Mouse (Mus musculus) liver, embryonic 12.5 days (tissue): ENCODE results near the gene Sfxn2. TPM values are rescaled to one million over a fixed set of nuclear protein-coding genes. Genes with fewer than 3 reads are reported as not detected.

Experiments used
- ATAC-seq: fragments of 200-750 bp; cut with Nextera tagmentation; 2 replicates; pipeline ENCODE4 v1.8.0; 2017; ENCODE audit warnings: moderate number of reproducible peaks, mild to moderate bottlenecking, moderate library complexity
- H3K27ac ChIP-seq: fragments of 300-500 bp; sonication (generic); 2 replicates; pipeline ENCODE4 v1.5.1; 2016; ENCODE audit warnings: mild to moderate bottlenecking
- H3K27me3 ChIP-seq: fragments of 300-500 bp; sonication (generic); replicated peaks from 2 replicates; pipeline ENCODE4 v1.6.1; 2016; ENCODE audit warnings: mild to moderate bottlenecking, moderate library complexity
- H3K36me3 ChIP-seq: fragments of 300-500 bp; sonication (generic); 2 replicates; pipeline ENCODE4 v1.6.1; 2016; ENCODE audit warnings: mild to moderate bottlenecking, moderate library complexity
- H3K4me1 ChIP-seq: fragments of 300-500 bp; sonication (generic); 2 replicates; pipeline ENCODE4 v1.6.1; 2016
- H3K4me2 ChIP-seq: fragments of 300-500 bp; sonication (generic); 2 replicates; pipeline ENCODE4 v1.6.1; 2016; ENCODE audit warnings: mild to moderate bottlenecking, moderate library complexity
- H3K4me3 ChIP-seq: fragments of 300-500 bp; sonication (generic); 2 replicates; pipeline ENCODE4 v1.5.1; 2016; ENCODE audit warnings: mild to moderate bottlenecking, moderate library complexity
- H3K9ac ChIP-seq: fragments of 300-500 bp; sonication (generic); 2 replicates; pipeline ENCODE4 v1.6.1; 2016; ENCODE audit warnings: mild to moderate bottlenecking, moderate library complexity
- H3K9me3 ChIP-seq: fragments of 300-500 bp; sonication (generic); replicated peaks from 2 replicates; pipeline ENCODE4 v1.6.1; 2016; ENCODE audit warnings: mild to moderate bottlenecking, moderate library complexity
- WGBS: fragments of 180-500 bp; shearing (Covaris S2); methylation state at CpG from one replicate; pipeline ENCODE4 v1.1.7; 2016; ENCODE audit not compliant: insufficient replicate concordance; 5-methylcytosine and 5-hydroxymethylcytosine counted together
- polyA plus RNA-seq: library from polyadenylated mRNA; unstranded; fragments of >200 nt; fragmentation: Nextera tagmentation; extraction: Ambion mirVana; gene quantifications from 2 replicates; pipeline ENCODE4 v1.2.1, GENCODE M21; 2016

Sfxn2 gene
- polyA plus RNA-seq, 1 experiment from 2014 or later = 18.9 TPM

DNA sequence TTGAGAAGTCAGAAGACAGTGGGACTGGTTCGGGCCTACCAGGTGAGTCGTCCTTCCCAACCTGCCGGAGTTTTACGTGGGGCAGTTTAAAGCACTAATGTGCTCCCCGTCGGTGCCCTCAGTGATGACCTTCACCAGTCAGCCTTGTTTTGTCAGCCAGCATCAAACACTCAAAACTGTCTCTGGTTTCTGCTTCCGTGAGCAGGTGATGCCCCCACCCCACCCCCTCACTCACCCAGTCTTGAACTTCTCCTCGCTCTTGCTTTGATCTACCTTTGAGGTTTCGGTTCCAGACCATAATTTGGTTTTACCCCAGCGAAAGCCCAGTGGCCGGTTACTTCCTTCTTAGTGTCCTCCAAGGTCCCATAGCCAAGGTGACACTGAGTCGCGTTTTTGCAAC is 33.6 kb downstream of the Sfxn2 start:
- Histone ChIP-seq H3K4me3 (no peak overlapping the region), H3K27me3 (no peaks in the 10 kb centered on the region), H3K36me3 (peaks cover 49% of the 10 kb centered on the region), H3K9me3 (no peaks in the 10 kb centered on the region), H3K4me2 (no peak overlapping the region), H3K27ac (no peak overlapping the region), H3K4me1 (peaks cover 51% of the 10 kb centered on the region), H3K9ac (no peak overlapping the region)
- 80% methylated on average over 13 of the region's 13 CpGs for WGBS
- no peak for ATAC-seq

- no peaks in the 10 kb centered on the region for H3K27me3 ChIP-seq
- peaks cover 49% of the 10 kb centered on the region for H3K4me1 ChIP-seq
- H3K27ac ChIP-seq = no peak overlapping the region
- no peak overlapping the region for H3K4me2 ChIP-seq
- no peak for ATAC-seq
- no peak overlapping the region for H3K9ac ChIP-seq
- 37% methylated on average over 7 of the region's 7 CpGs for WGBS
- H3K4me3 ChIP-seq = no peak overlapping the region
- H3K9me3 ChIP-seq = no peaks in the 10 kb centered on the region
- peaks cover 53% of the 10 kb centered on the region for H3K36me3 ChIP-seq
Observed at GRCm38 (mm10) chr19:46607424-46607823, 34.3 kb downstream of the Sfxn2 start.

DNA sequence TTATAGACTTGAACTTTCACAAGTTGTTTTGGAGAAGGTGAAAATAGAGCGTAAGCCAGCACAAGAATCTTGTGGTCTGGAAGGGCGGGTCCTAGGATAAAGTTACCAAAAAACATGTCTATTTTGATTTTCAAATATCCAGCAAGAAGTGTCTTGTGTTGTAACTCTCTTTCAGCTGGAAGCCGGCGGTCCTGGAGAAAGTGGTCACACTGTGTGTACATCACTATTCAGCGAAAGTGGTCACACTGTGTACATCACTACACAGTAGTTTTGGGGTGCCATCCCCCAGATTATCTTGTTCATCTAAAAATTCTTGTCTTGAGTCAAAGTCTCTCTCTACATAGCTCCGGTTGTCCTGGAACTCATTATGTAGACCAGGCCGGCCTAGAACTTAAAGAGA is 35.0 kb downstream of the Sfxn2 start:
- no peak overlapping the region for H3K9ac ChIP-seq
- H3K36me3 ChIP-seq = peaks cover 57% of the 10 kb centered on the region
- WGBS = 90% methylated on average over 7 of the region's 7 CpGs
- H3K4me2 ChIP-seq = no peak overlapping the region
- peaks cover 50% of the 10 kb centered on the region for H3K4me1 ChIP-seq
- no peaks in the 10 kb centered on the region for H3K9me3 ChIP-seq
- no peak for ATAC-seq
- no peak overlapping the region for H3K4me3 ChIP-seq
- no peaks in the 10 kb centered on the region for H3K27me3 ChIP-seq
- no peak overlapping the region for H3K27ac ChIP-seq

- 71% methylated on average over 11 of the region's 11 CpGs for WGBS
- Histone ChIP-seq H3K4me3 (no peak overlapping the region), H3K4me2 (no peak overlapping the region), H3K36me3 (peaks cover 39% of the 10 kb centered on the region), H3K9ac (no peak overlapping the region), H3K4me1 (peaks cover 73% of the 10 kb centered on the region), H3K27ac (no peak overlapping the region), H3K9me3 (no peaks in the 10 kb centered on the region), H3K27me3 (no peaks in the 10 kb centered on the region)
- no peak for ATAC-seq
Observed at GRCm38 (mm10) chr19:46616378-46616777, 43.2 kb downstream of the Sfxn2 start.

DNA sequence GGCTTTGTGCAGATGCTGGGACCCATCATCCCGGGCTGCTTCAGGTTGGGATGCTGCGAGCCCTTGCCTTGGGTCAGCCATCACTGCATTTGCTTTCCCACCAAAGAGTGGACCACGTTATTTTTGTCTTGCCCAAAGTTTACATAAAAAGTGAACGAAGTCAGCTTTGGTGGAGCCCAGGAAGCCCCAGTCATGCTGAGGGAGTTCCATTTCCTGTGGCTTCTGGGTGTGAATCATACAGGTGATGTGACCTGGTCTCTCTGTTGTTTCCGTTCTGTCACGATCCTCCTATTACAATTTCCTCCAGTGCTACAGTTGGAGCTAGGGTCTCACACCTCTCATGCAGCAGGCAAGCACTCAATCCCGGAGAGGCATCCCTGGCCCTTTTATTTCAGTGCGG is 44.2 kb downstream of the Sfxn2 start:
- no peaks in the 10 kb centered on the region for H3K27me3 ChIP-seq
- H3K9ac ChIP-seq = no peak overlapping the region
- no peak overlapping the region for H3K27ac ChIP-seq
- H3K4me3 ChIP-seq = no peak overlapping the region
- WGBS = 78% methylated on average over 8 of the region's 8 CpGs
- peaks cover 35% of the 10 kb centered on the region for H3K36me3 ChIP-seq
- H3K4me2 ChIP-seq = no peak overlapping the region
- H3K9me3 ChIP-seq = no peaks in the 10 kb centered on the region
- H3K4me1 ChIP-seq = peaks cover 78% of the 10 kb centered on the region
- ATAC-seq = no peak

- 51% methylated on average over 9 of the region's 9 CpGs for WGBS
- Histone ChIP-seq H3K4me3 (no peak overlapping the region), H3K4me2 (no peak overlapping the region), H3K36me3 (peaks cover 28% of the 10 kb centered on the region), H3K4me1 (peaks cover 81% of the 10 kb centered on the region), H3K27ac (no peak overlapping the region), H3K9me3 (no peaks in the 10 kb centered on the region), H3K9ac (no peak overlapping the region), H3K27me3 (no peaks in the 10 kb centered on the region)
- ATAC-seq = no peak
Observed at GRCm38 (mm10) chr19:46618322-46618721, 45.2 kb downstream of the Sfxn2 start.

DNA sequence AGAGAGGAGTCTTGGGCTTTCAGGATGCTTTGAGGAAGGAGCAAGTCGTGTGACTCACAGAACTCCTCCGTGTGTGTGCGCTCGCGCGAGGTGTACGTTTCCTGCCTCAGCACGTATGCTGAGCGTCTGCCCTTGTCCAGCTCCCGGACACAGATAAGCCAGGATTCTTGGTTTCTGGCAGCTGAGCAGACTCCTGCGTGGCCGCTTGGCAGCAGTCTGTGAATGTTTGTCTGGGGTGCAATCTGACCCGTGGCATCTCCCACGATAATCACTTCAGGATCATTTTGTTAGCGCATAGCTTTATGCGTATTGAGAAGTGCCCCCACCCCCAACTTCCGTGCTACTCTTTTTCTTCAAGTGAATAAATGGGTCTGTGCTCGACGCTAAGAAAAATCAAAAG is 45.8 kb downstream of the Sfxn2 start:
- Histone ChIP-seq H3K9ac (no peak overlapping the region), H3K4me3 (no peak overlapping the region), H3K27ac (no peak overlapping the region), H3K27me3 (no peaks in the 10 kb centered on the region), H3K36me3 (peaks cover 21% of the 10 kb centered on the region), H3K4me1 (peaks cover 81% of the 10 kb centered on the region), H3K9me3 (no peaks in the 10 kb centered on the region), H3K4me2 (no peak overlapping the region)
- 64% methylated on average over 19 of the region's 19 CpGs for WGBS
- ATAC-seq = no peak

GRCm38 (mm10) chr19:46619518-46619917 is 46.4 kb downstream of the Sfxn2 start:
- H3K9me3 ChIP-seq = no peaks in the 10 kb centered on the region
- H3K27ac ChIP-seq = no peak overlapping the region
- no peaks in the 10 kb centered on the region for H3K27me3 ChIP-seq
- H3K9ac ChIP-seq = no peak overlapping the region
- H3K4me3 ChIP-seq = no peak overlapping the region
- ATAC-seq = no peak
- no peak overlapping the region for H3K4me2 ChIP-seq
- H3K36me3 ChIP-seq = peaks cover 18% of the 10 kb centered on the region
- H3K4me1 ChIP-seq = peaks cover 81% of the 10 kb centered on the region
- WGBS = 87% methylated on average over 6 of the region's 6 CpGs

DNA sequence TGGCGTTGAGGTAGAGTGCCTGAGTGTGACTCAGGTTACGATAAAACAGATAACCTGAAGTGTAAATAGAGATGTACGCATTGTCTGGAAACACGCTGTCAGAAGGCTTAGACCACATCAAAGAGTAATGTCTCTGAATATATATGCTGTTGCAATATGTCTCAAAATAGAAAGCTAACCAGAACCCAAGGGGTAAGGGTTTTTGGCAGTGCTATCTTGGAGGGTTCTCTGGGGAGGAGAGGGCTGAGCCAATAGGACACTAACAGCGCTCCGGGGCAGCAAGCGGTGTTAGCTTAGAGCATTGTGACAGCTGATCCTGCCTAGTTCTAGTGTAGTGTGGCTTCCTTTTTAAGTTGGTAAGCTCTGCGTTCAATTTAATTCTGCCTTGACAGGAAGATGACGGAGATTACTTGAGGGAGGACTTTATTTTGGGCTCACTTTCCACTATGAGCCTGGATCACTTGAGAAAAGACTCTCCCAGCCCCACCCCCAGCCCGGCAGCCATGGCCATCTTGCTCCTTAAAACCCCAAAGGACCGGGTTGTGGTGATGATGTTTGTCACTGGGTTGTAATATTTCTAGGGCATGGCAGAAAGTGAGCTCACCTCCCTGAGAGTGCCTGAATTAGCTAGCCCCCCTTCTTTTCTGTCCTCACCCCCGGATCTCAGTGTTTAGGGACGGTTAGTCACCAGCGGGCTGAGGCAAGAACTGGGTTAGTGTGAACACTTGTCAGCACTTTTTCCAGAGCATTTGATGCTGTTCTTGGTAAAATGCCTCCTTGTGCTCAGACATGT is 47.0 kb downstream of the Sfxn2 start:
- Histone ChIP-seq H3K27ac (no peak overlapping the region), H3K36me3 (peaks cover 25% of the 10 kb centered on the region), H3K27me3 (no peaks in the 10 kb centered on the region), H3K4me1 (peaks cover 82% of the 10 kb centered on the region), H3K9ac (no peak overlapping the region), H3K4me2 (no peak overlapping the region), H3K9me3 (no peaks in the 10 kb centered on the region), H3K4me3 (no peak overlapping the region)
- WGBS = 79% methylated on average over 14 of the region's 14 CpGs
- no peak for ATAC-seq

DNA sequence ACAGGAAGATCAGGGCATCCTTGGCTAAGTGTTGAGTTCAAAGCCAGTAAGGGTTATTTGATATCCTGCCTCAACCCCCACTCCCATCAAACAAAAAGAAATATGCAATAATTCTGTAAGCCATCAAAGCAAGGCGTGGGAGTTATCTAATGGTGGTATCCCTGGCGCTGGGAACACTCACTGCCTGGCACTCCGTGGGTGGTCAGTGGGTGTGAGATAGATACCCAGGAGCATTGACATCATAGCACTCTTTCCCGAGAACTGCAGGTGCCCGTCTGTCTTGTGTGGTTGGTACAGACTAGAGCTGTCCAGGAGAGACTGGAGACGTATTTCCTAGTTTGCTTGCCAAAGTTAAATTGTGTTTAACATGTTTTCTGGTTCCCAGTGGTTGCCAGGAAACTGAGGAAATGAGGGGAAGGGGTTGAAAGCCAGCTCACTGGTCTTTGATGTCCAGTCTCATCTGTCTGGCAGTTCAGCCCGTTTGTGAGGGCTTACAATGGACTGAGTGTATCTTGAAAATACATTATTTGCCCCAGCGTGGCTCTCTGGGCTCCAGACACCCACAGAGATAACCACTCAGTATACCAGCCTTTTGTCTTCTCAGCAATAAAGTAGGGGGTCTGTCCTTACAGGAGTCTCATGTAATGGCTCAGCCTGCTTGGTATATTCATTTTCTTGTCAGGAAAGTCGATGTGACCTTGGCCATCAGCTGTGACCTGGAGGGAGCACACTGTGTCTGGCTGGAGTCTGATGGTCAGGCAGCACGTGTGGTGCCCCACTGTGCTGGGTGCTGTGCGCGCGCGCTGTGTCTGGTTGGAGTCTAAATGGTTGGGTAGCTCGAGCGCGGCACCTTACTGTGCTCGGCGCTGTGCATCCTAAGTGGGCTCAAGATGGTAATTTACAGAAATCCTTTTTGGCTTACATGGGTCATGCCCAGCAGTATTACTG is 48.3 kb downstream of the Sfxn2 start:
- no peak overlapping the region for H3K4me2 ChIP-seq
- H3K27me3 ChIP-seq = no peaks in the 10 kb centered on the region
- H3K9ac ChIP-seq = no peak overlapping the region
- H3K4me3 ChIP-seq = no peak overlapping the region
- 75% methylated on average over 19 of the region's 19 CpGs for WGBS
- no peaks in the 10 kb centered on the region for H3K9me3 ChIP-seq
- H3K27ac ChIP-seq = no peak overlapping the region
- H3K4me1 ChIP-seq = peaks cover 76% of the 10 kb centered on the region
- ATAC-seq = no peak
- H3K36me3 ChIP-seq = peaks cover 23% of the 10 kb centered on the region

DNA sequence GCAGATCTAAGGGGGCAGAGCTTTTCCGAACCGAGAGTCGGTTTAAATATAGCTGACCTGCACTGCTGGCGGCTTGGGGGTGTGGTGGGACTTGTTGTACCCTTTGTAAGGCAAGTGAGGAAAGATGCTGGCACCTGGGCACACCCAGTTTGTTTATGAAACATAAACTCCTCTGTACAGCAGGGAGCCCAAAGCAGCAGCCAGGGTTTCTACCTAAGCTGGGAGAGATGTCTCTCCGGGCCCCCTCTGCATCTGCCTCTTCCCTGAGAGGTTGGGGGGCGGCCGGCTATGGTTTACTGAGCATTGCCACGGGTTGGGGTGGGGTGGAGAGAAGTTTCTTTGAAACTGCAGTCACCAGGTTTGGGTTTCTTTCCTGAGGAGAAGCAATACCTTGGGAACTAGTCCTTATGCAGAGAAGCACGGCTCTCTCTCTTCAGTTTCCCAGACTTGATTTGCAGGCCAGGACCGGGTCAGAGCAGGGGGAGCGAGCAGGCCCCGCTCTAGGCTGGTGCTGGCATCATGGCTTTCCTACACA is 49.6 kb downstream of the Sfxn2 start:
- H3K4me3 ChIP-seq = no peak overlapping the region
- H3K27me3 ChIP-seq = no peaks in the 10 kb centered on the region
- 37% methylated on average over 12 of the region's 12 CpGs for WGBS
- peaks cover 23% of the 10 kb centered on the region for H3K36me3 ChIP-seq
- peak overlapping the region; percentile 53 for H3K4me2 ChIP-seq
- peak overlapping the region; percentile 17 for H3K27ac ChIP-seq
- H3K9me3 ChIP-seq = no peaks in the 10 kb centered on the region
- H3K4me1 ChIP-seq = peaks cover 64% of the 10 kb centered on the region
- ATAC-seq = no peak
- H3K9ac ChIP-seq = no peak overlapping the region

DNA sequence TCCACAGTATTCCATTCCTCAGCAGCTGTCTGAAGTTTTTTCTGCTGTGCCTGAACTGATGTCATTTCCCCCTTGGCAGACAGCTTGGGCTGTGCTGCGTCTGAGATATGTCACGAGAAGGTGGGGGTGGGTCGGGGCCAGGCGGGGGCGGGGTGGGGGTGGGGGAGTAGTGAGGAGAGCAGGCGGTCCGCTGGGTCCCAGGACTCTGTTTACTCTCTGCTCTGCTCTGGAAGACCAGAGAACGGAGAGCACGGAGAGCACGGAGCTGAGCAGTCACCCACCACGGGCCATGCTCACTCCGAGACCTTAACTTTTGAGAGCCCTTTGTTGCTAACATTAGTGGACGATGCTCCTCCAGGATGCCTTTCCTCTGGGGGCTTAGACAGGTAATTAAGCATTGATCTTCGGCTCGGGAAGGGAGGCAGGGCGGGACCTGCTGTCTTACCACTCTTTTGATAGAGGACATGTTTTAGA is 50.1 kb downstream of the Sfxn2 start:
- Histone ChIP-seq H3K27ac (peak overlapping the region; percentile 61), H3K4me1 (peaks cover 65% of the 10 kb centered on the region), H3K27me3 (no peaks in the 10 kb centered on the region), H3K9me3 (no peaks in the 10 kb centered on the region), H3K4me3 (peak overlapping the region; percentile 31), H3K9ac (no peak overlapping the region), H3K36me3 (peaks cover 20% of the 10 kb centered on the region), H3K4me2 (peak overlapping the region; percentile 53)
- 28% methylated on average over 16 of the region's 16 CpGs for WGBS
- peak; percentile 28; the same call in 1 of the 2 replicates for ATAC-seq
